Mouse (Mus musculus): ENCODE data around the gene Serpina3f.

- TF ChIP-seq CTCF (IDR thresholded peaks at IDR 0.05; ENCODE audit: low read depth) (no peak), EP300 (IDR thresholded peaks at IDR 0.05; ENCODE audit: low read depth) (peak; percentile 62)
Measured at GRCm38 (mm10) chr12:104213689-104214444, 477 bp upstream of the Serpina3f start.

All from liver, postnatal 0 days (tissue).